Mouse (Mus musculus): Measurements from ENCODE around the gene Aff4. TPM values are rescaled to one million over a fixed set of nuclear protein-coding genes. Genes with fewer than 3 reads are reported as not detected.
A peak's percentile ranks its signal among the peaks of the same experiment; 100 is the strongest.
"Not testable (repeated sequence)": the region's sequence is repeated elsewhere in the genome, so short reads cannot be mapped to it uniquely, and the experiment has no call there.

Gene Aff4
- total RNA-seq, 2 experiments from 2014 or later, result 50.8 to 83.3 TPM

GRCm38 (mm10) chr11:53337684-53338083 is 12.9 kb upstream of the Aff4 start:
- no peak for DNase-seq

- DNase-seq, result not testable (repeated sequence)
Measured at GRCm38 (mm10) chr11:53341019-53341418, 9.6 kb upstream of the Aff4 start.

GRCm38 (mm10) chr11:53342711-53343110 is 7.9 kb upstream of the Aff4 start:
- DNase-seq, result no peak

GRCm38 (mm10) chr11:53345328-53345727 is 5.3 kb upstream of the Aff4 start:
- DNase-seq, result no peak

GRCm38 (mm10) chr11:53345738-53346137 is 4.9 kb upstream of the Aff4 start:
- DNase-seq, result no peak

- peak; percentile 54 to 70 for DNase-seq
Measured at GRCm38 (mm10) chr11:53351224-53351942, 750 bp downstream of the Aff4 start.

- peak in 1 of 2 experiments; percentile 32 for DNase-seq
Measured at GRCm38 (mm10) chr11:53351943-53352590, 1.4 kb downstream of the Aff4 start.

GRCm38 (mm10) chr11:53358504-53359155 is 8.0 kb downstream of the Aff4 start:
- DNase-seq, result no peak

- no peak for DNase-seq
Measured at GRCm38 (mm10) chr11:53367032-53367431, 16.4 kb downstream of the Aff4 start.

- DNase-seq, result peak in 1 of 2 experiments; percentile 34
Measured at GRCm38 (mm10) chr11:53378918-53379317, 28.3 kb downstream of the Aff4 start.

GRCm38 (mm10) chr11:53383758-53384428 is 33.3 kb downstream of the Aff4 start:
- no peak for DNase-seq

GRCm38 (mm10) chr11:53393856-53394255 is 43.2 kb downstream of the Aff4 start:
- no peak for DNase-seq

- DNase-seq, result no peak
Measured at GRCm38 (mm10) chr11:53403638-53404037, 53.0 kb downstream of the Aff4 start.

GRCm38 (mm10) chr11:53411738-53412137 is 61.1 kb downstream of the Aff4 start:
- peak in 1 of 2 experiments; percentile 18 for DNase-seq

GRCm38 (mm10) chr11:53413871-53414270 is 63.2 kb downstream of the Aff4 start:
- no peak for DNase-seq

- DNase-seq, result no peak
Measured at GRCm38 (mm10) chr11:53418048-53418447, 67.4 kb downstream of the Aff4 start.

GRCm38 (mm10) chr11:53423036-53423435 is 72.4 kb downstream of the Aff4 start, which contains the start of gene Leap2:
Gene Leap2, minus strand, starts transcription at chr11:53423170.
- DNase-seq, result no peak

GRCm38 (mm10) chr11:53424826-53425225 is 74.2 kb downstream of the Aff4 start:
- no peak for DNase-seq

- DNase-seq, result no peak
Measured at GRCm38 (mm10) chr11:53425251-53425650, 74.6 kb downstream of the Aff4 start.

- peak in 1 of 2 experiments; percentile 22 for DNase-seq
Measured at GRCm38 (mm10) chr11:53425711-53426255, 75.2 kb downstream of the Aff4 start.

GRCm38 (mm10) chr11:53426914-53427313 is 76.3 kb downstream of the Aff4 start:
- DNase-seq, result not testable (repeated sequence)
